Mouse (Mus musculus): ENCODE measurements at regions not wholly inside any gene's neighbourhood (a gene's known extent, or its start where the extent isn't known, plus 50 kb on each side); places are given as distances from the start of the nearest gene placed in this dataset.
A peak's percentile ranks its signal among the peaks of the same experiment; 100 is the strongest.

DNA sequence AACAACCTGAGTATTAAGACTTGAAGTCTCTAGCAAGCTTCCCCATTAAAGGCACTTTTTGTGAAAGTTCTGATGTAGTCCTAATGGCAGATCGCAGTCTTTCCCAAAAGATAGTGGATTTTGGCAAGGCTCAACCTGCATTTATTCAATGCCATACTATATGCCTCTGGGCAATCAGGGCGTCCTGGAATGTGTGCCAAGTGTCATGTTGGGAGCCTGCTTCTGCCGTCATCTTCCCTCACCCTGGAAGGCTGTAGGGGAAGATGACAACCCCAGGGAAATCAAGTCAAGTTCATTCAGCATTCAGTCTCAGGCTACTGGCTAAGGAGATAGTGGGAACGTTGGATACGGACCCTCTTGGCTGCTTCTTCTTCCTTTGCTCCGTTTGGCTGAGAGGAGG is 447.4 kb upstream of the Igfbp7 start:
- WGBS, result 70% methylated on average over 6 of the region's 6 CpGs

DNA sequence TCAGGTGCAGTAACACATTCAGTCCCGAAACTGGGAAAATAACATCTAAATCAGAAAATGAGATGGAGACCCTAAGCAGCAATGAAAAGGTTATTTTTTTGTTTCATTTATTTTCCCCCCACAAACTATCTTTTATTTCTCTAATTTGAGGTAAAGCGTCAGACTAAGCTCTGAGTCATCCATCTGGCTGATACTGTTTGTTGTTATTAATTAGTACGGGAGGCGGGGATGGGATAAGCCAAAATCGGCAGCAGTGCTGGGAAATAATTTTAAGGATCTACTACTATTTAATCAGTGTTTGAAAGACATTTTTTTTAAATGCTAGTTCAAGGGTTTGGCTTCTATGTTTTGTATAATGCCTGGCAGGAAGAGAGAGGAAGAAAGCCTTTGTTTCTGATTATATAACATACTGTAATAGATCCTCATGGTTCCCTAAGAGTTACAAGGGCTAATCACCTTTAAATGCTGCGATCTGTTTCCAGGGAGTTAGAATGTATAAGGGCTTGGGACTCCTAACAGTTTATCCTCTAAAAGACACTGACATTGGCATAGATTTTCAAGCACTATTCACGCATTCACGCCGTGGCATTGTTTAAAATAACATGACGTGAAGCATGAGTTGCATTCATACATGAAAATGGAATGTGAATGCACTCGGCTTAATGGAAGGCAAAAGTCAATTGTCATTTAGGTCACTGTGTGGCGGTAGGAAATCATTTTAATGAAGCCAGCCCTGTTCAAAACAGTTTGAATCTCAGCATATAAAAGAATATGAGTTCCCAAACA is 446.4 kb upstream of the Igfbp7 start:
- Histone ChIP-seq H3K4me1 (ENCODE audit: insufficient read depth) (no peaks in the 10 kb centered on the region), H3K36me3 (ENCODE audit: insufficient read depth) (no peaks in the 10 kb centered on the region), H3K27me3 (ENCODE audit: insufficient read depth, low read length) (no peaks in the 10 kb centered on the region), H3K4me3 (ENCODE audit: low read depth, low read length) (no peak overlapping the region), H3K9me3 (ENCODE audit: low read depth, low read length) (no peaks in the 10 kb centered on the region), H3K9ac (no peak overlapping the region), H3K4me2 (no peak overlapping the region), H3K27ac (ENCODE audit: low read depth) (no peak overlapping the region)
- ATAC-seq (ENCODE audit: insufficient read depth) (no peak), DNase-seq (peak; percentile 5)
- TF ChIP-seq CTCF (IDR thresholded peaks at IDR 0.05; ENCODE audit: low read depth), result no peak
- 66% methylated on average over 12 of the region's 12 CpGs for WGBS

More for the DNA sequence above, 447.4 kb upstream of the Igfbp7 start:
- TF ChIP-seq CTCF (IDR thresholded peaks at IDR 0.05; ENCODE audit: low read depth), result no peak
- Histone ChIP-seq H3K4me2 (no peak overlapping the region), H3K27ac (ENCODE audit: low read depth) (no peak overlapping the region), H3K4me1 (ENCODE audit: insufficient read depth) (no peaks in the 10 kb centered on the region), H3K27me3 (ENCODE audit: insufficient read depth, low read length) (no peaks in the 10 kb centered on the region), H3K4me3 (ENCODE audit: low read depth, low read length) (no peak overlapping the region), H3K36me3 (ENCODE audit: insufficient read depth) (no peaks in the 10 kb centered on the region), H3K9ac (no peak overlapping the region), H3K9me3 (ENCODE audit: low read depth, low read length) (no peaks in the 10 kb centered on the region)
- DNase-seq (no peak), ATAC-seq (ENCODE audit: insufficient read depth) (no peak)

DNA sequence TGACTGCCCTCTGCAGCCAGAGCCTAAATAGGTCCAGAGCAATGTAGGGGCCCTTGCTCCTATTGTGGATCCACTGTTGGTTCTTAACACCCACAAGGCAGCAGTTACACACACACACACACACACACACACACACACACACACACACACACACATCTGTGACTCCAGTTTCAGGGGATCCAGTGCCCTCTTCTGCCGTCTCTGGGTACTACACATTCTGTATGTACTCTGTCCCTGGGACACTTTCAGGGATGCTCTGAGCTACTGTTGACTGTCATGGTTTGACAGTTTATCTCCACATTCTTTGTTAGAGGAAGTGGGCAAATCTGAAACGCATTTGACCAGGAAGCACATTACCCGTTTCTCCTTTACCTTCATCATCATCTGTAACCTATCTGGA is 443.8 kb upstream of the Igfbp7 start:
- TF ChIP-seq CTCF (IDR thresholded peaks at IDR 0.05; ENCODE audit: low read depth), result no peak
- no peaks in the 10 kb centered on the region for H3K36me3 ChIP-seq (ENCODE audit: insufficient read depth)
- no peak overlapping the region for H3K4me3 ChIP-seq (ENCODE audit: low read depth, low read length)
- no peaks in the 10 kb centered on the region for H3K9me3 ChIP-seq (ENCODE audit: low read depth, low read length)
- H3K27me3 ChIP-seq (ENCODE audit: insufficient read depth, low read length), result no peaks in the 10 kb centered on the region
- H3K4me2 ChIP-seq, result no peak overlapping the region
- ATAC-seq (ENCODE audit: insufficient read depth) (no peak), DNase-seq (no peak)
- no peaks in the 10 kb centered on the region for H3K4me1 ChIP-seq (ENCODE audit: insufficient read depth)
- no peak overlapping the region for H3K27ac ChIP-seq (ENCODE audit: low read depth)
- WGBS, result 90% methylated on average over 3 of the region's 3 CpGs
- H3K9ac ChIP-seq, result no peak overlapping the region

DNA sequence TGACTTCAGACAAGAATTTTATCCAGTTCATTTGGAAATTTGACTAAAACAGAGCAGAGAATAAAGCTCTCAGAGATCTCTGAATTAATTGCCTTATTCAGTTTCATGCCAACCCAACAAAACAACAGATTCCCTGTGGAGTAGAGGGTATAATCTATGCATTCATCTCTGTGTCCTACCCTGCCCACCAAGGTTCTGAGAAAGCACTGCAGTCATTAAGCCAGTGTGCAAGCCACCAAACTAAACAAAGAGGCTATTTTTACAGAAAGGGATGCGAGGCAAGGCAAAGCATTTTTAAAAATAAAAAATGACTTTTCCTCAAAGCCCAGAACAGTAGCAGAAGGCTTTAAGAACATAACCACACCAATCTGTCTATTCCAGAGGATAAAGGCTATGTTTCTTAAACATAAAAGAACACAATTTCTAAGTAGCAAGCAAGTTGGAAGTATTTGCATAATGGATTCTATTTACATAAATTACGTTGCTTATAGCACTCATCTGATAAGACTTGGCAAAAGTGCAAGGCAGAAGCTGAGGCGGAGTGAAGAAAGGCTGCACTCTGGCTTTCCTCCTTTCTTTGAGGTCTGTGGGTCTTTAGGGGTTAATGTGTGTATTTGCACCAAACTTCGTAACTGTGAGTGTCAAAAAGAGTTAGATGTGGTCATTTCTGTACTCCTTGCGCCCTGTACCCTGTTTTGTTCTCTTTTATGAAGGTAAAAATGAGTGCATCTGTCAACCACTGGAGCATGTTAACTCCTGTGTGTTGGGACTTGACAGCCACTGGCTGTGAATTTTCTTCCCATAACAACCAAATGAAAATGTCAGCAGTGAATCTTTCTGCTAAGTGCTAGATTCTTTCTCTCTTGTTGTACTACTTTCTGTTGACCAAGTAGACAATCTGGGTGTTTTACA is 430.6 kb upstream of the Igfbp7 start:
- Histone ChIP-seq H3K4me3 (ENCODE audit: low read depth, low read length) (no peak overlapping the region), H3K27ac (ENCODE audit: low read depth) (no peak overlapping the region), H3K4me1 (ENCODE audit: insufficient read depth) (no peaks in the 10 kb centered on the region), H3K36me3 (ENCODE audit: insufficient read depth) (no peaks in the 10 kb centered on the region), H3K9me3 (ENCODE audit: low read depth, low read length) (no peaks in the 10 kb centered on the region), H3K4me2 (no peak overlapping the region), H3K27me3 (ENCODE audit: insufficient read depth, low read length) (no peaks in the 10 kb centered on the region), H3K9ac (no peak overlapping the region)
- DNase-seq, result peak; percentile 34
- TF ChIP-seq CTCF (IDR thresholded peaks at IDR 0.05; ENCODE audit: low read depth), result no peak
- WGBS, result 45% methylated on average over 5 of the region's 5 CpGs
- ATAC-seq (ENCODE audit: insufficient read depth), result no peak

DNA sequence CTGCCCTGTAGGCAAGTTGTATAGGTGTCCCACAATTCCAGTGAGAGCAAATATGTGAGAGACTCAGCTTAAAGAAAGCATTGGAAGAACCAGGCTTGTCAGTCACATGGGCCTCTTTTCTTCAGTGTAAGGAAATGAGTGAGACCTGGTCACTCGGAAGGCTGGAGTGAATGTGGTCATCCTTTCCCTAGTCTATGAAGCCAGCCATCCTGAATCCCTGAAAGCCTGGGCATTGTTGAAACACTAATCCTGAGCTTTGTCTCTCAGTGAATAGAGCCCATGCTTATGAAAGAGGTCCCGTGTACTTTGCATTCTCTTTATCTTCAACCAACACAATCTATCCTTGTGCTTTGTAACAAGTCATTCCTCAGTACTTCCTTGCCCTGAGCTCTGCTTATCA is 420.1 kb upstream of the Igfbp7 start:
- H3K9me3 ChIP-seq (ENCODE audit: low read depth, low read length), result no peaks in the 10 kb centered on the region
- DNase-seq (no peak), ATAC-seq (ENCODE audit: insufficient read depth) (no peak)
- no peak overlapping the region for H3K4me2 ChIP-seq
- no peak overlapping the region for H3K4me3 ChIP-seq (ENCODE audit: low read depth, low read length)
- no peak overlapping the region for H3K27ac ChIP-seq (ENCODE audit: low read depth)
- 93% methylated on average over 2 of the region's 2 CpGs for WGBS
- H3K9ac ChIP-seq, result no peak overlapping the region
- H3K36me3 ChIP-seq (ENCODE audit: insufficient read depth), result no peaks in the 10 kb centered on the region
- H3K4me1 ChIP-seq (ENCODE audit: insufficient read depth), result no peaks in the 10 kb centered on the region
- H3K27me3 ChIP-seq (ENCODE audit: insufficient read depth, low read length), result no peaks in the 10 kb centered on the region
- TF ChIP-seq CTCF (IDR thresholded peaks at IDR 0.05; ENCODE audit: low read depth), result no peak

DNA sequence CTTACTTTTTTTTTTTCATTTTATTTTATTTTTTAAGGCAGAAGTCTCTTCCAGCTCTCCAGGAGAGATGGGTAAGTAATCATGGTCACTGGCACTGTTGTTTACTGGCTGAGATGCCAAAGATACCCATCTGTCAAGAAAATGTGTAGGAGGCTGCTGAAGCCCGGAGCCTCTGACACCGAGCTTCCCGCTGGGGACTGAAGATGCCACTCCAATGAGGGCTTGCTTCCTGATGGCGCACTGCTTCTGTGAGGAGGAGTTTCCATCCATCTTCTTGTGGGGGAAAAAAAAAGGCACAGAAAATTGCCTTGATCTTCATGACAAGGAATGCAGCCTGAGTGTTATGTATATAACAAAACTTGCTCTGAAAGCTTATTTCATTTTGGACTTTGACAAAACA is 418.2 kb upstream of the Igfbp7 start:
- H3K9me3 ChIP-seq (ENCODE audit: low read depth, low read length), result no peaks in the 10 kb centered on the region
- no peak for ATAC-seq (ENCODE audit: insufficient read depth)
- TF ChIP-seq CTCF (IDR thresholded peaks at IDR 0.05; ENCODE audit: low read depth), result no peak
- DNase-seq, result no peak
- H3K4me3 ChIP-seq (ENCODE audit: low read depth, low read length), result no peak overlapping the region
- H3K9ac ChIP-seq, result no peak overlapping the region
- WGBS, result 50% methylated on average over 4 of the region's 4 CpGs
- no peak overlapping the region for H3K27ac ChIP-seq (ENCODE audit: low read depth)
- no peaks in the 10 kb centered on the region for H3K27me3 ChIP-seq (ENCODE audit: insufficient read depth, low read length)
- H3K4me1 ChIP-seq (ENCODE audit: insufficient read depth), result no peaks in the 10 kb centered on the region
- no peak overlapping the region for H3K4me2 ChIP-seq
- H3K36me3 ChIP-seq (ENCODE audit: insufficient read depth), result no peaks in the 10 kb centered on the region

DNA sequence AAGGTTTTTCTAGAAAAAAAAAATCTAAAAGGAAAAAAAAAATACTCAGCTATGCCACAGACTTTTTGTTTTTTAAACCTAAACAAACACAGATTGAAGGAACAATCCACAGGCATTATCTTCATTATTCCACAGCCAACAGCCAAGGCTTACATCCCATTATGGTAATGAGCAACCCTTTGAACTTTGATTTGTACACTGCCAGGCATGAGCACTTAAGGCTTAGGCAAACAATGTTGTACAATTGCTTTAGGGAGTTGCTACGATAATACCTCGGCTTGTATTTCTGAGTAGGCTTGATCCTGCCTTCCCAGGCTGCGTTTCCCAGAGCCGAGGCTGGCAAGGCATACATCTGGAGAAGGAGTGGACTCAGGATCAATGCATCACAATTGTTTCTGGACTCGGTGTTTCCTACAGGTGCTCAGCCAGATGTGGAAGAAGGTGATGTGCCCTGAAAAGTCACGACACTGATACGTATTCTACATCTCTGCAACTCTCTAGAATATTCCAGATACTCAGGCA is 409.0 kb upstream of the Igfbp7 start:
- H3K36me3 ChIP-seq (ENCODE audit: insufficient read depth), result no peaks in the 10 kb centered on the region
- H3K27ac ChIP-seq (ENCODE audit: low read depth), result no peak overlapping the region
- no peak overlapping the region for H3K4me2 ChIP-seq
- DNase-seq (no peak), ATAC-seq (ENCODE audit: insufficient read depth) (no peak)
- 70% methylated on average over 7 of the region's 7 CpGs for WGBS
- no peak overlapping the region for H3K9ac ChIP-seq
- no peaks in the 10 kb centered on the region for H3K9me3 ChIP-seq (ENCODE audit: low read depth, low read length)
- H3K4me1 ChIP-seq (ENCODE audit: insufficient read depth), result no peaks in the 10 kb centered on the region
- no peak overlapping the region for H3K4me3 ChIP-seq (ENCODE audit: low read depth, low read length)
- H3K27me3 ChIP-seq (ENCODE audit: insufficient read depth, low read length), result no peaks in the 10 kb centered on the region
- no peak for TF ChIP-seq CTCF (IDR thresholded peaks at IDR 0.05; ENCODE audit: low read depth)
